Mouse (Mus musculus) cortical plate, adult 2 months (tissue): Measurements from ENCODE around the gene Ly6c1.

Source experiments
- CTCF ChIP-seq: fragments of 200-500 bp; IDR thresholded peaks from 2 replicates; pipeline ENCODE4 v1.5.1; 2011; ENCODE audit warnings: mild to moderate bottlenecking, control low read depth, low read length; ENCODE audit not compliant: insufficient read depth; ENCODE audit errors: extremely low read depth
- POLR2A ChIP-seq: fragments of 200-500 bp; IDR thresholded peaks from 2 replicates; pipeline ENCODE4 v1.6.1; 2011; ENCODE audit warnings: mild to moderate bottlenecking, low read length, control low read depth; ENCODE audit not compliant: insufficient read depth; ENCODE audit errors: extremely low read depth

GRCm38 (mm10) chr15:75069965-75070364, 21.3 kb upstream of the Ly6c1 start:
- TF ChIP-seq CTCF: no peak
- TF ChIP-seq POLR2A: no peak
